Mouse (Mus musculus) mature B cell (primary cell): ENCODE results near the gene Cdc42se1.
"Not testable (repeated sequence)": the region's sequence is repeated elsewhere in the genome, so short reads cannot be mapped to it uniquely, and the experiment has no call there.

Source experiments
- in situ Hi-C: fragments of 300-500 bp; cut with MboI; formaldehyde crosslinking; loops from 2 replicates; pipeline ENCODE4 v1.14.3; 2019

Cdc42se1 gene

DNA sequence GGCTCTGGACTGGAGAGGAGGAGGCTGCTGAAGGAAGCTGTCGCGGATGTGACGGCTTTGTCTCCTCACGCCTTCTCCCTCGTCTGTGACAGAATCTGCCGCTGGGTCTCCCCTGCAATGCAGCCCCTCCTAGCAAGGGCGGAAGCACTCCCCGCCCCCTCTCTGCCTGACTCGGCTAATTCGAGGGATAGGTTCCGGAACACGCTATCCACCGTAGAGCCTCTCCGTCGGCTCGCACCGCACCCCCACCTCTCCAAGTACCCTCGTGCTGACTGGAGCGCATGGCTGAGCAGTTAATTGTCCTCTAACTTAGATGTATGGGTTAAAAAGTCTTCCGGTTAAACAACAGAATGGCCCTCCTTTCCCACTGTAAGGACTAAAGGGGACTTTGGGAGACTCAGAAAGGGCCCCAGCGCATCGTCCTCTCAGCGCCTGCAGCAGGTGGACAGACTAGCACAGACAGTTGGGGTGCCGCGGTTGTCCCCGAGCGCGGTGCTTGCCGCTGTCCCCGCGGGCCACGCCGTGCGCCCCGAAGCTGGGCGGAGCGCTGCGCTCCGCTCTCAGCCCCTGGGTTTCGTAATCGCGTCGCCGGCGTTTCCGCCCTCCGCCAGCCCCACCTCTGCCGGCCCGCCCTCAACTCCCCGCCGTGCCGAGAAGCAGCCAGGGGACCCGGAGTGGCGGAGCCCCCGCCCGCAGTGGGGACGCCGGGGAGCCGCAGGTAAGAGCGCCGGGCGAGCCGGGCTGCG, at the start of gene Cdc42se1:
TSS of gene Cdc42se1 (plus strand) at position 585 of the 746 bp plus-strand sequence.
- in situ Hi-C loops, result no loop called here

DNA sequence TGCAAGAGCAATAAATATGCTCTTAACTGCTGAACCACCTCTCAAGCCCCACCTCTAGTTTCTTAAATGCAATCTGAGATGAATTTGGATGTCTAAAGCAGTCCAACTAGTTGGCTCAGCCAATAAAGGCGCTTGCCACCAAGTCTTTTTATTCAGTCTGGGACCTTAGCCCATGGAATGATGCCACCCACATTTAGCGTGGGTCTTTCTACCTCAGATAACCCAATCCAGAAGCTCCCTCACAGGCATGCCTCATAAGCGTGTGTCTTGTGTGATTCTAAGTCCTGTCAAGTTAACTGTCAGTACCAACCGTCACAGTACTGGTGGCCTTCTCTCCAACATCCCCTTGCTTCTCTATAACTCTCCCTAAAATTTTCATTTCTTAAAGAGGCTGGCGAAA, 49.6 kb upstream of the Cdc42se1 start:
- in situ Hi-C loops, result no loop called here

DNA sequence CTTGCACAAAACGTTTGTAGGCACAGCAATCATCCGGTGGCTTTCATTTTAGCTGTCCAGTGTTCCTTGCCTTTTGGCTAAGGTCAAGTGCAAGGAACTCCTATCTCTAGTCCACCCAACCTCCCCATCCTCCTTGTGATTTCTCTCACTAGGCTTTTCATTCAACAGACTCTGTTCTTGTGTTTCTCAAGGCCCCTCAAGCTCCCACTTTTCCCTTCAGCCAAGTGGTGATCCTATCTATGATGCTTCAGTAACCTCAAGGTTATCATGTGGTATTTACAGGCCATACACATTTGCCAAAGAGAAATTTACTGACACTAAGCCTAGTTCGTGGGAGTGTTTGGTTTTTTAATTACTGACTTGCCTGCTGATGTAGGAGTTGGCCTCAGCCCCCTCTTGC, 48.6 kb upstream of the Cdc42se1 start:
- in situ Hi-C loops, result no loop called here

DNA sequence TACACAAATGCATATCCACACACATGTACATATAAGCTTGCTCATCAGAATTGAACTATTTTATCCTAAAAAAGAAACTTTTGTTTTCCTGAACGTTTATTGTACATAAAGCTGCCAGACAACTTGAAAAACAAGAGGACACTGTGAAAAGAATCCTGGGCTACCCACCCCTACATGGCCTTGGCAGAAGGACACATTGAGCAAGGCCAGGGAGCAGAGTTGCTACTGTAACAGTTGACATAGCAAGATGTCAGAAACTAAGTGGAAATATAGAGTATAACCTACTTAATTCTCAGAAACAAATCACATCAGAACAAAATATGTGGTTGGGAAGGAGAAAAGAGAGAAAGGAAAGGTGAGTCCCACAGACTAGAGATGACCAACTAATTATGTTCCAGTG, 46.7 kb upstream of the Cdc42se1 start:
- in situ Hi-C loops, result no loop called here

DNA sequence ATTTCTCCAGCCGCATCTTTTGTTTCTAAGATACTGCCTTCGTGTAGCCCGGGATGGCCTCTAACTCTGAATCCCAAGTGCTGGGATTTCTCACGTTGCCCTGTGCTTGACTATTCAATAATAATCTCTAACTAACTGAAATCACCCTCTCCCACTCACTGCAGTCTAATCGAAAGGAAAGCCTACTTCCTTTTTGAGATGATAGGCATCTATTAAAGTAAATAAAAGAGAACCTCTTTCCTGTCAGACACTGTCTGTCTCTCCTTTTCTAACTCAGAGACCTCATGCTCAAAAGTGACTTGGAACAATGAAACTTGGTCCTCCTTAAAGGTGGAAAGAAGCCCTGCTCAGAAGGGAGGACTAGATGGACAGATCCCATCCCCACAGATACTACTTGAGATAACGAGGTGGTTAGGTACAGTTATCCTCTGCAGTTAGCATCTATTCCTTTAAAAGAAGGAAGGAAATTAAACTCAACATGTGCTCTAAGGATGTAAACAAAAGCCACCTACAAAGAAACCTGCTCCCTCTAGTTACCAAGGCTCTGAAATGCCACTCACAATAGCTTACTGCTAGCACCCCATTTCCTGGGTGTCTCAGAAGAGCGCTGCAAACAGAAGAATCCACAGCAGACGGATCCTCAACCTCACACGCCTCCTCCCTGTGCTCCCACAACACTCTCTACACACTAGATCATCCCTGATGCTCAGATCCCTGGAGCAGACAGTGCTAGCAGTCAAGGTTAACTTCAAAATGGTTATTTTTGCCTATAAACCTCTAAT, 43.5 kb upstream of the Cdc42se1 start:
- in situ Hi-C loops, result no loop called here

DNA sequence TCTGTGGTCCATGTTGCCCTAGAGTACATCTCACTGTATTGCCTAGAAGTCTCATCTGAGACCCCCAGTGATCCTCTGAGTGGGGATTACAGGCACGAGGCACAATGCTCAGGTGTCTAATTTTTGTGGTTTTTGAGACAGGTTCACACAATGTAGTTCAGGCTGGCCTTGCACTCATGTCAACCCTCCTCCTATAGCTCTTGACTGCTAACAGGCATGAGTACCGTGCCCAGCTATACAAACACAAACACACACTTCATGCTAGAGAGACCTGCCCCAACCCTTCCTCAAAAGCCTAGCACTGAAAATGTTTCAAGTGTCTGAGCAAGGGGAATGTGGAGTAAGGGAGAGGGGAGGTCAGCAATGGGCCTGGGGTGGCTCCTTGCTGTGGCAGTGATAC, 42.4 kb upstream of the Cdc42se1 start:
- in situ Hi-C loops, result no loop called here

DNA sequence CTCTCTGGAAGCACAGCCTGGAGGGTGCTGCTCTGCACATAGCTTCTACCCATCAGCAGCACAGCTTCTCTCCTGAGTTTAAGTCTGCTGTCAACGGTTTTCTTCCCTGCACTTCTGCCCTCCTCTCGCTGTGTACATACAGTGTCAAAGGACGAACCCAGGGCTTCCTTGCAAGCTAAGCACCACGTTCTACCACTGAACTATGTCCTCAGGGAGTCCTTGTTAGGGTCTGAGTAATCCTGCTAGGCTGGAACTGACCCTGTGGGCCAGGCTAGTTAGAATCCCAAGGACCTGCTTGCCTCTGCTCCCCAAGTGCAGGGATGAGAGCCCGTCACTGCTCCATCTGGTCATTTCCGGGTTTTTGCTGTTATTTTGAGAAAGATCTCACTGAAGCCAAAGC, 41.6 kb upstream of the Cdc42se1 start:
- in situ Hi-C loops, result no loop called here

DNA sequence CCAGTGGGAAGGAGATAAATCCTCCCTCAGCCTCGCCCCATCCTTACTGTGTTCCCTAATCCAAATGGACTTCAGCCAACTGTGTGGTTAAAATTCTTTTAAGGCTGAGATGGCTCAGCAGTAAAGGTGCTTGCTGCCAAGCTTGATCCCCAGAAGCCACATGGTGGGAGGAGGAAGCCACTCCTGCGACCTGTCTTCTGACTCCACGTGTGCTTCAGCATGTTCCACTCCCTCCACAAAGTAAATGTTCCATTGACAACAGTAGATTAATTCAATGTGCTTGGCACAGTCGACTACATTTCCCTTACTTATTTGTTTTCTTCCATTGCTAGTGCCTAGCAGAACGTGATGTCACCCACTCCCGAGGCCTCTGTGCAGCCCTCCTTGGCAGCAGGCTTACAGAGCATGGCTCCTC, 33.8 kb upstream of the Cdc42se1 start:
- in situ Hi-C loops, result no loop called here

DNA sequence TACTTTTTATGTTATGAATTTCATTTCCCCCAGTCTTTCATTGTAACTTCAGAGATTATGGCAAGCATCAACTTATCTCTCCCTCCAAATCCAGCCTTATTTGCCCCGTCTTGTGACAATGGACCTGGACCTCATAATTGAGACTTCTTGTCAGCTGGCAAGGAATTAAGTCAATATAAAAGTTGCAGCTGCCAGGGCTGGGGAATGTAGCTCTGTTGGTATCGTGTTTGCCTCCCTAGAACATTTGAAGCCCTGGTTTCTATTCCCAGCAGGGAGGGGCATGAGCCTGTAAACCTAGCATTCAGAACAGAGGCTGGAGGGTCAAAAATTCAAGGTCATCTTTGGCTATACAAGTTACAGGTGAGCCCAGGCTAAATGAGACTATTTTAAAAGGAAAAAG, 32.8 kb upstream of the Cdc42se1 start:
- in situ Hi-C loops, result no loop called here

DNA sequence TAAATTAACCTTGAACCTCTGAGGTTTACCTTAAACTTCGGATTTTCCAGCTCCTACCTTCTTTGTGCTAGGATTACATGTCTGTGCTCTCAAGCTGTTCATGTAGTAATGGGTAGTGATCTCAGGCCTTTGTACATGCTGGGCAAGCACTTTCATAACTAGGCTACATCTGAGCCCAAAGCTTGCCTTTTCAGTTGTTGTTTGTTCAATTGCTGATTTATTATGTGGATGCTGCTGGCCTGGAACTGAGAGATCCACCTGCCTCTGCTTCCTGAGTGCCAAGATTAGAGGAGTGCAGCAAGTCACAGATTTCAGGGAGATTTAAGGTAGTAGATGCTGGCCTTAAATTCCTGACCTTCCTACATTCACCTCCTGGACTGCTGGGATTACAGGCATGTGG, 29.4 kb upstream of the Cdc42se1 start:
- in situ Hi-C loops, result no loop called here

DNA sequence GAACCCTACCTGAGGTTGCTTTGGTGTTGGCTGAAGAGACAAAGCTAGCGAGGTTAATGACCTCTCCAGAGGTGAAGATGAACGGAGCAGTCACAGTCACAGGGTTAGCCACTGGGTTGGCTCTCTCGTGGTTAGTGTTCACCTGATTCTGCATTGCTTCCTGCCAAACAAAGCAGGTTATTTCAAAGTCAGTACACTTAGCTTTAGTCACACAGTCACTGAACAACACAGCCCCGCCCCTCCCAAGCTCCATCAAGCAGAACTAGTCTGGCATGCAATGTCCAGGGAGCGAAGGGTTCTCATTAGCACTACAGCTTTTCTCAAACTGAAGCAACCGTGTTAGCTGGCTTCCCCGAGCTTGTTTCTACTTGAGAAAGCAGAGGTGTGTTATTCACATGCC, 28.4 kb upstream of the Cdc42se1 start:
- in situ Hi-C loops, result no loop called here

DNA sequence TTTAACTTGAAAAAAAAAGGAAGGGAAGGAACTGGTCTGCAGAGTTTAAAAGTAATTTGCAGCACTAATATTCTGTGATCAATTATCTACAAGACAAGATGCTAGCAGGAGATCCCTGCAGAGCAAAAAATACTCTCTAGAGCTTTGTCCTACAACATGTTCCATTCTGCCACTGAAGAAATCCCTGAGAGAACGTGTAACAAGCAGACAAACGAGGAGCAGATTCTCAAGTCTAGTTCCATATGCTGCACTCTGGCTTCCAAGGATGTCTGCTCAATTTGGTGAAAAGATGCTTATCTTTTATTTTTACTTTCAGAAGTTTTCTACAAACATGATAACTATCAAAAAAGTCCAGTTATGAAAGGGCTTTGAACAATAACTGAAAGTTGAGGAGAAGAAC, 28.0 kb upstream of the Cdc42se1 start:
- in situ Hi-C loops, result no loop called here

DNA sequence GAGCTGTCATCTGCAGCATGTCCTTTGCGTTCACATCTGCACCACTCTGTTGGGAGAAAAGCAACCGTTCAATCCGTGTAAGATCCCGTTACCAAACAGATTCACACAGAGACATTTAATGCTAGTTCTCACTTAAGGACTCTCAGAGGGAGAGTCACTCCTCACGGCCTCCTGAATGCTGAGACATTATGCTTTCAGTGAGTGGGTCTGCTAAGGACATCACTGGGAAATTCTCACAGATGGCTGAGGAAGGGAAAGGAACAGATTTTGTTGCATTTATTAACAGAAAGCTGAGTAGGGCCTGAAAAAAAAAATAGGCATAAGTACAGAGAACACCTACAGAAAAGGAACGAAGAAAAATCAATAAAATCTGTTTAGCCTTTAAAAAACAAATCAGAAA, 24.7 kb upstream of the Cdc42se1 start:
- in situ Hi-C loops, result no loop called here

DNA sequence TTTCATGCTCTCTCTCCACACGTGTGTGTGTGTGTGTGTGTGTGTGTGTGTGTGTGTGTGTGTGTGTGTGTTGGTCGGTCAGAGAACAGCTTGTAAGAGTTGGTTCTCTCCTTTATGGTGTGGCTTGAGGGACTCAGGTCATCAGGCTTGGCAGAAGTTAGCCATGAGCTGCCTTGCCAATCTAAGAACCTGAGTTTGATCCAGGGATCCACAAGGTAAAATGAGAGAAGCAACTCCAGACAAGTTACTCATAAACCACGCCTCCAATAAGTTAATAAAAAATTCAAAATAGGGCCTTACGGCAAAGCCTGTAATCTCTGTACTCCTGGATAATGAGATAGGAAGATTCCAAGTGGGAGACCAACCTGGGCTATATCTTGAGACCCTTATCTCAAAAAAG, 20.2 kb upstream of the Cdc42se1 start:
- in situ Hi-C loops, result no loop called here

DNA sequence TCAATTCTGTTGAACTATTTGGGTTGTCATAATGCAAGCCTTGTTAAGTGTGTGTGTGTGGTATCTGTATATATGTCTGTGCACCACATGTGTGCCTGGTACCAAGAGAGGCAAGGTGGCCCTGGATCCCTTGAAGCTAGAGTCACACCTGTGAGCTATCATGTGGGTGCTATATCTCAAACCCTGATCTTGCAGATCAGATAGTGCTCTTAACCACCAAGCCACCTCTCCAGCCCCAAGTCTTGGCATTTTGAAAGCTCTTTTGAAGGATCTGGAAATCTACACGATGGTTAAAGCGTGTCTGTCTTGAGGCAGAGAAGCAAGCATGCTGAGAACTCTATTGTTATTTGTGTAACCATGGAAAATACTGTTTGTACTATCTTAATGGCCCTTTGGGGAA, 17.9 kb upstream of the Cdc42se1 start:
- in situ Hi-C loops, result no loop called here

DNA sequence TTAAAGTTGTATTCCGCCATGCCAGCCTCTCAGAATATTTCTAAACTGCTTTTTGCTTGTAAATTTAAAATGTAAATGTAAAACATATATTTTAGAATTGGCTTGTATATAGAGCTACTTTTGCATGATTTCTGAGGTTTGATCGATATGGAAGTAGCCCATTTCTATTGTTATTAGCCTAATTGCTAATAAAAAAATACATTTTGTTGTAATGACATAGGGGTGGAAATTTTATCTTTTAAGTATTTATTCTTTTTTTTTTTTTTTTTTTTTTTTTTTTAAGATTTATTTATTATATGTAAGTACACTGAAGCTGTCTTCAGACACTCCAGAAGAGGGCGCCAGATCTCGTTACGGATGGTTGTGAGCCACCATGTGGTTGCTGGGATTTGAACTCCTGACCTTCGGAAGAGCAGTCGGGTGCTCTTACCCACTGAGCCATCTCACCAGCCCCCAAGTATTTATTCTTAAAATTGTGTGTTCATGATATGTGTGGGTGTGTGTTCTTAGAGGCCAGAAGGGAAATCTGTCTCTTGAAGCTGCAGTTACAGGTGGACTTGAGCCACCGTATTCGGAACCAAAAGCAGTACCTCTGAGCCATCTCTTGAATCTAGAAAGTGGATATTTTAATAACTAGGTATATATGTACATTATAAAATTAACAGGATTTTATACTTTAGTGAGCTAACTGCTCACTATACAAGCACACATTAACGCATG, 15.5 kb upstream of the Cdc42se1 start:
- in situ Hi-C loops, result not testable (repeated sequence)

DNA sequence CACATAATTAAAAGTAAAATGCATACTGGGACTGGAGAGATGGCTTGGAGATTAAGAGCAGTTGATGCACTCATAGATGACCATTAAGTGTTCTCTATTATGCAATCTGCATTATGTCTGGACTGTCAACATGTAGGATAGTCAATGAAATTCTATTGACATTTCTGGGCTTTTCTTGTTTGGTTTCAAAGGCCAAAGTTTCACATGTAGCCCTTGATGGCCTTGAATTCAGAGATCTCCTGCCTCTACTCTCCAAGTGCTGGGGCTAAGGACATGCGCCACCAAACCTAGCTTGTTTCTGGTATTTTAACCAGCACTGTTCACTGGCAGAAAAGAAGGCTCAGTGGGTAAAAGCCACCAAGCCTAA, 14.9 kb upstream of the Cdc42se1 start:
- in situ Hi-C loops, result no loop called here

DNA sequence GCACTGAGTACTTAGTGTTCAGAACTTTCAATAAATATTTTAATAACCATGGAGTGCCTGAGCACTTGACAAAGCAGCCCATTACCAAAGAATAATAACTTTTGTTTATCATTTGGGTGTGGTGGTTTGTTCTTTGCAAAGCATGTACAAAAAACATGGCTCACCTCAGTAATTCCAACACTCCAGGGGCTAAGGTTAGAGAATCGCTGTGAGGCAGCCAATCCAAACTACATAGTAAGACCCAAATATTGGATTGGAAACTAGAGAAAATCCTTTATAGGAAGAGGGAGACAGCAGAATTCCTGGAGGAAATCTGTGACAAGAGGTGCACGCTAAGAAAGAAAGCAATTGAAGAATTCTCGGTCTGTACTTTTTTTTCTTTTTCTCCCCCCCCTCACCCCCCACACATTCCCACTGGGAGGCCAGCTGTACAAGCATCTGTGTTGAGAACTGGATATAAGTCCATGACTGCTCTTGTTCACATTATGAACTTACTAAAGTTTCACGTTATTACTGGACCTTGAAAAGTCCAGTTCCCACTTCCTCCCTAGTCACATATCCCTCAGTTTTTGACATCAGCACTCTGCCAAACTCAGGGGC, 11.8 kb upstream of the Cdc42se1 start:
- in situ Hi-C loops, result loop anchor here (5.0 kb wide), 1 partner anchor 46 kb away; no protein-coding TSS in a partner anchor

DNA sequence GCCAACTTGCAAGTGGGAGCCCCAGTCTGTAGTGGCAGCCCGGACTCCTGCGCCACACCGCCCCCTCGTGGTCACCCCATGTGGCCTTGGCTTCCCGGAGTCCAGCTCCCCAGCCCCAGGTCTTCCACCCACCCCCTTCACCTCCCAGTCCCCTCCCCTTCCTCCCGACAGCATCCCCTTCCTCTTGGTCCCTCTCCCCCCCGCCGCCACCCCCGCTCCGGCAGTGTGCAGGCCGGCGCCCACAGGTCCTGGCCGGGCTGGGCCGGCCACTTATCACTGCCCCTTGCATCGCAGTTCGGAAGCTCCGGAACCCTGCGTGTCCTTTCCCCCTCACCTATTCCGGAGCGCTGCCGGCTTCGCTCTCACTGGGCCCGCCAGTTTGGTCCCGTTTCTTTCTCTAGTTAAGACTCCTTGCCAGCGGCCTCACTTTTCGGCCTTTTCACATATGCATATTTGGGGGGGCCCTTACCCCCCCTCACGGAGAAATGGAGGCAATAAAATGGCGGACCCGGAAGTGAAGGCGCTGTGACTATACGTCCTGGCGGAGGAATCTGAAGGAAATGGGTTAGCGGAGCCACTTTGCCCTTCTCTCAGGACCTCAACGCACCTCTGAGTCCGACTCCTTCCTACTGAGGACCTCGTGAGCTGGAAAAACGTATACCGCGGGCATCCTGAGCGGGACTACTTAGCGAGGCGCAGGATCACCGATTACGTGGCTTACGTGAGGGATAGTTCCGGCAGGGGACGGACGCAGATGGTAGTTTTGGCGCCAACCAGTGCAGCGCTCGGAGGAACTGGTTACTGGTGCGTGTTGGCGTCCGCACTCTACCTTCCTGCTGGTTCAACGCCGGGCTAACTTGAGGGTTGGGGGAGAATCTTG, 11.0 kb upstream of the Cdc42se1 start, which contains the start of gene Gabpb2:
TSS of gene Gabpb2 (minus strand) at position 662 of the 880 bp plus-strand sequence.
- in situ Hi-C loops, result loop anchor here (5.0 kb wide), 1 partner anchor 45 kb away; no protein-coding TSS in a partner anchor

DNA sequence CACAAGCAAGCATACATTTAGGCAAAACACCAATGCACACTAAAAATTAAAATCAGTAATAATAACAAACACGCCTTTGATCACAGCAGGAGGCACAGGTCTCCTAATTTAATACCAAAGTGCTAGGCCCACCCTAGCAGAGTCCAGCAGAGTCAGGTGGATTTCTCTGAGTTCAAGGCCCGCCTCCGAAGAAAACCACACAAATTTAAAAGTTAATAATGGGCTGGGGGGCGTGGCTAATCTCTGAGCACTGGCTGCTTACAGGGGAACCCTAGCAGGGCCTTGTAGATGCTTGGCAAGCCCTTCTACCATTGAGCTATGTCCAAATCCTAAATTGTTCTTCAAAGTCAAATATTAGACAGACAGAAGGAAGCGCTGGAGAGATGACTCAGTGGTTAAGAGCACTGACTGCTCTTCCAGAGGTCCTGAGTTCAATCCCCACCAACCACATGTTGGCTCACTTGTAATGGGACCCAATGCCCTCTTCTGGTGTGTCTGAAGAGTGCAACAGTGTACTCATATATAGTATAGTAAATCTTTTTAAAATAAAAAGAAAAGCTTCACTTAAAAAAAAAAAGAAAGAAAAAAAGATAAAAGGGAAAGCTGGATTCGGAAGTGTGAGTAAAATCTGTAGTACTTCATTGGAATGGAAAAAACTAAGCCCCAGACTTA, 9.9 kb upstream of the Cdc42se1 start:
- in situ Hi-C loops, result loop anchor here (5.0 kb wide), 1 partner anchor 44 kb away; no protein-coding TSS in a partner anchor

DNA sequence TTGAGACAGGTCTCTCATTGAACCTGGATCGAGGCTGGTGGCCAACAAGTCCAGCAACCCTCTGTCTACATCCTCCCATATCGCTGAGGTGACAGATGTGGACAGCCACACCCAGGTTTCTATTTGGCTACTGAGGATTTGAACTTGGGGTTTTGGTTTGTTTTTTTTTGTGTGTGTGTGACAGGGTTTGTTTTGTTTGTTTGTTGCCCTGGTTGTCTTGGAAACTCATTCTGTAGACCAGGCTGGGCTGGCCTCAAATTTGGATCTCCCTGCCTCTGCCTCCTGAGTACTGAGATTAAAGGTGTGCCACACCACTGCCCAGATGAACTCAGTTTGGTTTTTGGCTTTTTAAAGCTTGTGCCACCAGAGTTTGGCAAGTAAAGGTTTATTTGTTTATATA, 5.5 kb upstream of the Cdc42se1 start:
- in situ Hi-C loops, result no loop called here
